ENCODE assay signal across 24 mouse cellular contexts in genomic region chr13:83551259-83551658, GRCm38 (mm10).
"Had no signal": no experiment of that assay in that cellular context is flagged by ENCODE, and none has a peak within 500 bp of the region (broad histone marks: within the 10 kb centered on the region; RNA-seq: fewer than 3 reads in every experiment).

No protein-coding gene starts in this region.

- H3K4me3 ChIP-seq: intestine, embryonic 15.5 days; kidney, embryonic 15.5 days; limb, embryonic 12.5 days; limb, embryonic 15.5 days; megakaryocyte, embryonic 14.5 days; midbrain, embryonic 13.5 days; myocyte; neural tube, embryonic 13.5 days had no signal

- H3K27me3 ChIP-seq: intestine, embryonic 15.5 days; kidney, embryonic 15.5 days; limb, embryonic 12.5 days; limb, embryonic 15.5 days; megakaryocyte, embryonic 14.5 days; midbrain, embryonic 13.5 days; neural tube, embryonic 13.5 days had no signal

- H3K36me3 ChIP-seq: intestine, embryonic 15.5 days; kidney, embryonic 15.5 days; limb, embryonic 12.5 days; limb, embryonic 15.5 days; midbrain, embryonic 13.5 days; neural tube, embryonic 13.5 days had no signal

- H3K9ac ChIP-seq: intestine, embryonic 15.5 days; kidney, embryonic 15.5 days; limb, embryonic 12.5 days; limb, embryonic 15.5 days; midbrain, embryonic 13.5 days; neural tube, embryonic 13.5 days had no signal

- H3K9me3 ChIP-seq: intestine, embryonic 15.5 days; kidney, embryonic 15.5 days; limb, embryonic 12.5 days; limb, embryonic 15.5 days; megakaryocyte, embryonic 14.5 days; midbrain, embryonic 13.5 days; neural tube, embryonic 13.5 days had no signal

- H3K4me1 ChIP-seq: intestine, embryonic 15.5 days; kidney, embryonic 15.5 days; limb, embryonic 12.5 days; limb, embryonic 15.5 days; midbrain, embryonic 13.5 days; neural tube, embryonic 13.5 days had no signal

- H3K27ac ChIP-seq: intestine, embryonic 15.5 days; kidney, embryonic 15.5 days; limb, embryonic 12.5 days; limb, embryonic 15.5 days; macrophage; midbrain, embryonic 13.5 days; neural tube, embryonic 13.5 days; stomach, postnatal 0 days had no signal

- ATAC-seq: intestine, embryonic 15.5 days; midbrain, embryonic 13.5 days; midbrain, embryonic 16.5 days had no signal

- H3K4me2 ChIP-seq: intestine, embryonic 15.5 days; kidney, embryonic 15.5 days; limb, embryonic 12.5 days; limb, embryonic 15.5 days; midbrain, embryonic 13.5 days; neural tube, embryonic 13.5 days had no signal

- DNase-seq: kidney, adult 11 months; kidney, adult 8-10 months; kidney, postnatal 10 days; kidney, postnatal 36 days; layer of hippocampus, postnatal 36 days; left cerebral cortex, postnatal 4 days; lung, adult 2 months; lung, postnatal 14 days; retina, postnatal 1 day; right cerebral cortex, postnatal 25 days; thymus, adult 2 months; thymus, postnatal 14 days; thymus, postnatal 4 days had no signal
